15 mouse cellular contexts compared by ENCODE assay signal in the genomic region with DNA sequence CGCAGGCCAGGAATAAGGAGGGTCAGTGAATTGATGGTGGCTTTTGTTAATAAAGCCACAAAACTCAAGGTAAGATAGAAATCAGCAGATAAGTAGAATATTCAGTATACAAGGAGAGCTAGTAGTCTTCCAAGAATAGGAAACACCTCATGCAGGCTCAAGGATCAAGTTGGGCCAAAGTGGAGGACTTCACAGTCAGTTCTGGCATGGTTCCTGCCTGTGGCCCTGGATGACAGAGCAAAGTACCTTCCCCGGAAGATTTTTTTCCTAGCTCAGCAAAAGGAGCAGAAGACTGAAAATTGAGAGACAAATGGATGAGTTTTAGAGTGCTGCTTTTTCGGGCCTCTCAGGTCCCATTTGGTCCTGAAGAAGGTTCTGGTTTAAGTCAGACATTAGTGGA.
DNase-seq lines count a peak whose midpoint lies in the region; ATAC-seq lines count a peak whose summit lies in the region.
"Had no signal": no experiment of that assay in that cellular context is flagged by ENCODE, and none has a peak within 500 bp of the region (broad histone marks: within the 10 kb centered on the region; RNA-seq: fewer than 3 reads in every experiment).

No protein-coding gene starts in this region.

- ATAC-seq in megakaryocyte-erythroid progenitor cell, adult 5-6 weeks (replicated peaks; ENCODE audit: low FRiP score, low TSS enrichment, poor library complexity, severe bottlenecking), result no peak
- ATAC-seq: forebrain, embryonic 15.5 days; intestine, embryonic 16.5 days had no signal

- peak; percentile 15 to 21 for DNase-seq in cerebellum, postnatal 10 days
- no peak for DNase-seq in cerebellum, adult 9-11 months
- peak; percentile 40 for DNase-seq in kidney, adult 11 months
- DNase-seq in kidney, postnatal 10 days, result no peak
- DNase-seq in kidney, adult 9 months, result peak; percentile 77
- no peak for DNase-seq in kidney, postnatal 4 days
- DNase-seq: cerebellum, adult 11 months; cerebellum, adult 9-10 months; embryo, embryonic 11 days; gastrocnemius, postnatal 36 days; heart, adult 11 months; heart, postnatal 36 days had no signal

Comparison
In these comparisons a context has a peak if more than half of its experiments do, and no peak if none do; other contexts are left out.
1. DNase-seq: peak in cerebellum, postnatal 10 days (2 of 2), kidney, adult 11 months (single experiment) and kidney, adult 9 months (single experiment); none in cerebellum, adult 9-11 months (single experiment), kidney, postnatal 10 days (single experiment) and kidney, postnatal 4 days (0 of 2).